Mouse (Mus musculus) midbrain, embryonic 10.5 days (tissue): ENCODE data around the gene Metap1d. TPM values are rescaled to one million over a fixed set of nuclear protein-coding genes. Genes with fewer than 3 reads are reported as not detected.
A peak's percentile ranks its signal among the peaks of the same experiment; 100 is the strongest.

Source experiments
- DNase-seq: peaks from one replicate; pipeline ENCODE4 v3.0.0-alpha.2; 2017; ENCODE audit warnings: low spot score
- H3K27ac ChIP-seq: fragments of 300-500 bp; sonication (generic); replicated peaks from 2 replicates; pipeline ENCODE4 v1.5.1; 2016; ENCODE audit warnings: mild to moderate bottlenecking
- H3K27me3 ChIP-seq: fragments of 300-500 bp; sonication (generic); 2 replicates; pipeline ENCODE4 v1.6.1; 2016; ENCODE audit warnings: low read depth, mild to moderate bottlenecking; ENCODE audit not compliant: poor library complexity, severe bottlenecking
- H3K36me3 ChIP-seq: fragments of 300-500 bp; sonication (generic); 2 replicates; pipeline ENCODE4 v1.6.1; 2016; ENCODE audit warnings: mild to moderate bottlenecking, moderate library complexity
- H3K4me1 ChIP-seq: fragments of 300-500 bp; sonication (generic); 2 replicates; pipeline ENCODE4 v1.6.1; 2016
- H3K4me3 ChIP-seq: fragments of 300-500 bp; sonication (generic); 2 replicates; pipeline ENCODE4 v1.5.1; 2016; ENCODE audit warnings: mild to moderate bottlenecking, moderate library complexity
- H3K9me3 ChIP-seq: fragments of 300-500 bp; sonication (generic); replicated peaks from 2 replicates; pipeline ENCODE4 v1.6.1; 2016; ENCODE audit warnings: mild to moderate bottlenecking
- WGBS: fragments of 180-500 bp; shearing (Covaris S2); methylation state at CpG from one replicate; pipeline ENCODE4 v1.1.7; 2016; 5-methylcytosine and 5-hydroxymethylcytosine counted together
- polyA plus RNA-seq: library from polyadenylated mRNA; unstranded; fragments of >200 nt; fragmentation: Nextera tagmentation; extraction: Ambion mirVana; gene quantifications from 2 replicates; pipeline ENCODE4 v1.2.1, GENCODE M21; 2016

The Metap1d gene
- polyA plus RNA-seq, 1 experiment from 2014 or later = 26.6 TPM

- peak; percentile 74 for DNase-seq
- Histone ChIP-seq H3K4me1 (peaks cover 56% of the 10 kb centered on the region), H3K27me3 (peaks cover 100% of the 10 kb centered on the region), H3K27ac (peak overlapping the region; percentile 46), H3K9me3 (no peaks in the 10 kb centered on the region), H3K36me3 (no peaks in the 10 kb centered on the region), H3K4me3 (peak overlapping the region; percentile 72)
- WGBS = under 1% methylated on average over 61 of the region's 61 CpGs
Measured at GRCm38 (mm10) chr2:71544391-71545285, 91.6 kb downstream of the Metap1d start.

- peak; percentile 61 for DNase-seq
- peaks cover 100% of the 10 kb centered on the region for H3K27me3 ChIP-seq
Measured at GRCm38 (mm10) chr2:71545401-71545881, 92.4 kb downstream of the Metap1d start.

GRCm38 (mm10) chr2:71545882-71546639 lies 93.0 kb downstream of the Metap1d start:
- no peaks in the 10 kb centered on the region for H3K36me3 ChIP-seq
- peaks cover 48% of the 10 kb centered on the region for H3K4me1 ChIP-seq
- peak overlapping the region; percentile 52 for H3K27ac ChIP-seq
- peak overlapping the region; percentile 72 for H3K4me3 ChIP-seq
- WGBS = under 1% methylated on average over 59 of the region's 59 CpGs
- H3K9me3 ChIP-seq = no peaks in the 10 kb centered on the region
- H3K27me3 ChIP-seq = peaks cover 100% of the 10 kb centered on the region
- peak; percentile 74 for DNase-seq

More at GRCm38 (mm10) chr2:71545401-71545881, 92.4 kb downstream of the Metap1d start:
- under 1% methylated on average over 32 of the region's 32 CpGs for WGBS
- H3K4me3 ChIP-seq = peak overlapping the region; percentile 72
- no peaks in the 10 kb centered on the region for H3K36me3 ChIP-seq
- peaks cover 52% of the 10 kb centered on the region for H3K4me1 ChIP-seq
- peak overlapping the region; percentile 42 for H3K27ac ChIP-seq
- H3K9me3 ChIP-seq = no peaks in the 10 kb centered on the region

GRCm38 (mm10) chr2:71546640-71547071 lies 93.6 kb downstream of the Metap1d start, which contains the start of gene Dlx2:
Gene Dlx2, minus strand, starts transcription at chr2:71546754.
- Histone ChIP-seq H3K9me3 (no peaks in the 10 kb centered on the region), H3K36me3 (no peaks in the 10 kb centered on the region), H3K27ac (peak within 1 kb of the TSS; percentile 52), H3K27me3 (peaks cover 100% of the 10 kb centered on the region), H3K4me3 (peak within 1 kb of the TSS; percentile 72), H3K4me1 (peaks cover 48% of the 10 kb centered on the region)
- WGBS = under 1% methylated on average over 37 of the region's 37 CpGs
- peak; percentile 90 for DNase-seq

DNA sequence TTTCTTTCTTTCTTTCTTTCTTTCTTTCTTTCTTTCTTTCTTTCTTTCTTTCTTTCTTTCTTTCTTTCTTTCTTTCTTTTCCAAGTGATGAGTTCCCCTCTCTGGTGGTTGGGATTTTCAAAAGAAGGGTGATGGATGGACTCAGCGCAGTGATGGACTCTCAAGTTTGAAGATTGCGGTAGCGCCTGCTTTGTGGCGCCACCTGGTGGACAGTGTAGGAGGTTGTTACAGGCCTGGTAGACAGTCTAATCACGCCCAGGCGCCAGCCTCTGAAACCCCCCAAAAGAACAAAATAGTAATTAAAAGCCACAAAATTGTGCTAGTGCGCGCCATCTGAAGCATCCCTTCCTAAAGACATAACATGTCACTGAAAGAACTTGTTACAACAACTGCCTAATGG lies 94.8 kb downstream of the Metap1d start:
- peak; percentile 84 for DNase-seq
- Histone ChIP-seq H3K4me1 (peaks cover 51% of the 10 kb centered on the region), H3K9me3 (no peaks in the 10 kb centered on the region), H3K27me3 (peaks cover 100% of the 10 kb centered on the region), H3K36me3 (no peaks in the 10 kb centered on the region), H3K4me3 (no peak overlapping the region), H3K27ac (no peak overlapping the region)
- WGBS = 2% methylated on average over 8 of the region's 8 CpGs

- Histone ChIP-seq H3K9me3 (no peaks in the 10 kb centered on the region), H3K4me1 (peaks cover 35% of the 10 kb centered on the region), H3K27me3 (peaks cover 92% of the 10 kb centered on the region), H3K4me3 (no peak overlapping the region), H3K27ac (no peak overlapping the region), H3K36me3 (no peaks in the 10 kb centered on the region)
- DNase-seq = no peak
- 31% methylated on average over 3 of the region's 3 CpGs for WGBS
Measured at GRCm38 (mm10) chr2:71550330-71550729, 97.3 kb downstream of the Metap1d start.

DNA sequence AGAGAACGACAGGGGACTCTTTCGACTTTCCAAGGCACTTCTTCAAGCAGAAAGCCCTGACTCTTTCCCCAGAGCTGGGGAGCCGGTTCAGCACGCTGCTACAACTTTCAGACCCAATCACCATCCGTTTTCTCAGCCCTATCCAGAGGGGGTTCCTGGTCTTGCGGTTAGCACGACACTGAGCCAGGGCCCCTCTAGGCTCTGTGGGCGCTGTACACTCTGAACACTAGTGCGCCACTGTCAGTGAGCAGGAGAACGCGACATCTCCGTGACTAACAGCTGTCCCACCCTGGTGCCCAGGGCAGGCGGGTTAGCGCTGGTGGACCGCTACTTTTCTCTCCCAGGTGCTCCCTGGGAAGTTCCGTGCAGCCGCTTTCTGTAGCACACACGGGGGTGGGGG lies 98.6 kb downstream of the Metap1d start:
- DNase-seq = no peak
- H3K27ac ChIP-seq = no peak overlapping the region
- peaks cover 21% of the 10 kb centered on the region for H3K4me1 ChIP-seq
- no peaks in the 10 kb centered on the region for H3K36me3 ChIP-seq
- peaks cover 78% of the 10 kb centered on the region for H3K27me3 ChIP-seq
- no peaks in the 10 kb centered on the region for H3K9me3 ChIP-seq
- H3K4me3 ChIP-seq = peak overlapping the region; percentile 32
- WGBS = 1% methylated on average over 18 of the region's 18 CpGs

DNA sequence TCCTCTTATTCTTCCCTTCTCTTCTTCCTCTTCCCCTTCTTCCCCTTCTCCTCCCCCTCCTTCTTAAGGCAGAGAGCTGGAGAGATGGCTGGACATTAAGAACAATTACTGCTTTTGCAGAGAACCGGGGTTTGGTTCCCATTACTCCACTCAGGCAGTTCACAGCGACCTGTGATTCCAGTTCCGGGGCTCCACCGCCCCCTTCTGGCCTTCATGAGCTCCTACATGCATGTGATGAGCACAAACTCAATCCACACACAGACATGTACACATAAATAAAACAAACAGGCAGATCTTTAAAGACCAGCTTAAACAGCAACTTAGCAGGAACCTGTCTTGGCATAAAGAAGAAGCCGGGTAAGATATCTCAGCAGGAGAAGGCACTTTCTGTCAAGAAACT lies 103.0 kb downstream of the Metap1d start:
- H3K36me3 ChIP-seq = no peaks in the 10 kb centered on the region

GRCm38 (mm10) chr2:71566466-71566865 lies 113.4 kb downstream of the Metap1d start:
- no peaks in the 10 kb centered on the region for H3K36me3 ChIP-seq
- H3K4me1 ChIP-seq = no peaks in the 10 kb centered on the region
- 86% methylated on average over 9 of the region's 9 CpGs for WGBS
- H3K27me3 ChIP-seq = no peaks in the 10 kb centered on the region
- H3K9me3 ChIP-seq = no peaks in the 10 kb centered on the region
- H3K4me3 ChIP-seq = no peak overlapping the region
- no peak for DNase-seq
- H3K27ac ChIP-seq = no peak overlapping the region

More for the DNA sequence above, 103.0 kb downstream of the Metap1d start:
- WGBS = 62% methylated on average over 5 of the region's 5 CpGs
- no peak for DNase-seq
- Histone ChIP-seq H3K9me3 (peaks cover 11% of the 10 kb centered on the region), H3K4me3 (no peak overlapping the region), H3K27ac (no peak overlapping the region), H3K4me1 (peaks cover 12% of the 10 kb centered on the region), H3K27me3 (peaks cover 35% of the 10 kb centered on the region)

- Histone ChIP-seq H3K27ac (no peak overlapping the region), H3K4me3 (no peak overlapping the region), H3K27me3 (no peaks in the 10 kb centered on the region), H3K4me1 (no peaks in the 10 kb centered on the region), H3K36me3 (no peaks in the 10 kb centered on the region), H3K9me3 (no peaks in the 10 kb centered on the region)
- 71% methylated on average over 4 of the region's 4 CpGs for WGBS
- no peak for DNase-seq
Measured at GRCm38 (mm10) chr2:71573736-71574135, 120.7 kb downstream of the Metap1d start.
